Mouse (Mus musculus) right cerebral cortex, adult 2 months (tissue): ENCODE data around the gene Mageb1.
"Not testable (repeated sequence)": the region's sequence is repeated elsewhere in the genome, so short reads cannot be mapped to it uniquely, and the experiment has no call there.

Experiments
- DNase-seq, 2 experiments: peaks; one replicate each; pipeline ENCODE4 v3.0.0; 2021 to 2022; ENCODE audit warnings: low spot score in 2 of 2

Mageb1 gene

GRCm38 (mm10) chrX:92016233-92016632, at the start of gene Mageb1:
Gene Mageb1, minus strand, starts transcription at chrX:92016333.
- not testable (repeated sequence) for DNase-seq
